In the genomic region with DNA sequence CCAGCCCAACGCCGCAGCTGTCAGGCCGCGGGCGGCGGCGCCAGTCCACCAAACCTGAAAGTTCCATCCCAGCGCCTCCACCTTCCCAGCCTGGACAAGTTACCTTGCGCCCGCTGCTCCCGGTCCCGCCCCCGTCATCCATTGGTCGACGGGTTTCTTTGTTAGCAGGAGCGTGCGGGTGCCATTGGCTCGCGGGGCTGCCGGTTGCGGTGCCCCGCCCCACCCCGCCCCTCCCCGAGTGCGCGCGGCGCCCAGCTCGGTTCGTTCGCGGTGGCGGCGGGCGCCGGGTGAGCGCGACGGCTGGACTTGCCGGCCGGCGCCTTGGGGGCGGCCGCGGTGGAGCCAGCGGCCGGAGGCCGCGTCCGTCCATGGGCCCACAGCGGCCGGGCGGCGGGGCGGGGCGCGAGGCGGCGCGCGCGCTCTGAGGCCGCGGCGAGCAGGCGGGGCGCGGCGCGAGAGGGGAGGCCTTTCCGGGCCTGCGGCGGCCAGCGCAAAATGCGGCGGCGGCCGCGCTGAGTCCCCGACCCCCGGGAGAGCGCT, we compare ENCODE assay signal across 7 mouse cellular contexts. TPM values are rescaled to one million over a fixed set of nuclear protein-coding genes. Genes with fewer than 3 reads are reported as not detected.
DNase-seq lines count a peak whose midpoint lies in the region; ATAC-seq lines count a peak whose summit lies in the region.

No protein-coding gene starts in this region.

- intact Hi-C loops in gastrocnemius, postnatal 36 days (cut with DNase I) = loop anchor here (5.0 kb wide), 1 partner anchor 45 kb away; no protein-coding TSS in a partner anchor
- intact Hi-C loops in left cerebral cortex, postnatal 25 days (cut with DNase I) = loop anchor here (5.0 kb wide), 2 partner anchors 45 to 70 kb away; no protein-coding TSS in a partner anchor

- ATAC-seq in intestine, embryonic 15.5 days = peak; percentile 99

- H3K4me3 ChIP-seq in intestine, embryonic 15.5 days (replicated peaks) = peak overlapping the region; percentile 79
- H3K4me3 ChIP-seq in midbrain, embryonic 10.5 days = peak overlapping the region; percentile 78

- H3K27ac ChIP-seq in intestine, embryonic 15.5 days = peak overlapping the region; percentile 92
- peak overlapping the region; percentile 89 for H3K27ac ChIP-seq in midbrain, embryonic 10.5 days (replicated peaks)

- peak overlapping the region; percentile 86 for H3K9ac ChIP-seq in intestine, embryonic 15.5 days

- DNase-seq in adrenal gland, adult 2 months = peak; percentile 98
- peak; percentile 93 for DNase-seq in embryo, embryonic 11.5 days (ENCODE audit: low read depth, low spot score)
- DNase-seq in gastrocnemius, postnatal 36 days = peak; percentile 89 to 95
- DNase-seq in left cerebral cortex, postnatal 25 days (ENCODE audit: low spot score in 2 of 2) = peak; percentile 97 to 98
- DNase-seq in midbrain, embryonic 10.5 days (ENCODE audit: low spot score) = peak; percentile 97
- peak; percentile 90 for DNase-seq in right cerebral cortex, postnatal 4 days

- under 1% methylated on average over 46 of the region's 82 CpGs for WGBS in intestine, embryonic 15.5 days
- WGBS in midbrain, embryonic 10.5 days = 3% methylated on average over 62 of the region's 82 CpGs

- H3K27me3 ChIP-seq in intestine, embryonic 15.5 days (replicated peaks) = no peaks in the 10 kb centered on the region
- H3K27me3 ChIP-seq in midbrain, embryonic 10.5 days (ENCODE audit: low read depth, poor library complexity, severe bottlenecking) = peaks cover 20% of the 10 kb centered on the region

- no peaks in the 10 kb centered on the region for H3K9me3 ChIP-seq in intestine, embryonic 15.5 days
- H3K9me3 ChIP-seq in midbrain, embryonic 10.5 days (replicated peaks) = no peaks in the 10 kb centered on the region

- peaks cover 24% of the 10 kb centered on the region for H3K4me1 ChIP-seq in intestine, embryonic 15.5 days (replicated peaks)
- peaks cover 36% of the 10 kb centered on the region for H3K4me1 ChIP-seq in midbrain, embryonic 10.5 days

- no peaks in the 10 kb centered on the region for H3K36me3 ChIP-seq in intestine, embryonic 15.5 days
- H3K36me3 ChIP-seq in midbrain, embryonic 10.5 days = peaks cover 2% of the 10 kb centered on the region

- H3K4me2 ChIP-seq in intestine, embryonic 15.5 days (replicated peaks) = peak overlapping the region; percentile 84

RNA-seq across cellular contexts. Expression of a gene that starts 1.2 kb away (rescaled TPM):
- total RNA-seq in adrenal gland, adult 2 months (2021) = 100 to 1,000 TPM; 190 to 233 TPM
- 48.0 and 79.6 TPM in 2 replicates for polyA plus RNA-seq in adrenal gland, adult 2 months (2012; rRNA removed)
- total RNA-seq in gastrocnemius, postnatal 36 days (2021) = 10 to 100 TPM; 65.7 to 76.2 TPM
- polyA plus RNA-seq in intestine, embryonic 15.5 days (2015; fragmentation: Nextera tagmentation; extraction: Ambion mirVana) = 54.9 and 56.2 TPM in 2 replicates
- total RNA-seq in left cerebral cortex, postnatal 25 days (2021) = 100 to 1,000 TPM; 276 to 292 TPM
- 24.6 and 27.1 TPM in 2 replicates for polyA plus RNA-seq in midbrain, embryonic 10.5 days (2016; fragmentation: Nextera tagmentation; extraction: Ambion mirVana)

Comparison
In these comparisons a context has a peak if more than half of its experiments do, and no peak if none do; other contexts are left out.
1. Peak in every context shown above with its lines: DNase-seq, ATAC-seq, H3K4me3 ChIP-seq and H3K27ac ChIP-seq.